Mouse (Mus musculus) CD4-positive, CD25-positive, alpha-beta regulatory T cell (primary cell): ENCODE results near the gene Hsdl1. TPM values are rescaled to one million over a fixed set of nuclear protein-coding genes. Genes with fewer than 3 reads are reported as not detected.

Source experiments
- polyA plus RNA-seq: library from polyadenylated mRNA; unstranded; fragments of 100-300 nt; shearing (Covaris generic); gene quantifications from one replicate; pipeline ENCODE4 v1.2.1, GENCODE M21; 2017

Gene Hsdl1
- 141 TPM for polyA plus RNA-seq

GRCm38 (mm10) chr8:119574437-119575365 is at the start of gene Hsdl1, which contains the start of gene Dnaaf1:
Hsdl1 (minus strand) TSS chr8:119575183.
Dnaaf1 (plus strand) TSS chr8:119575235.

GRCm38 (mm10) chr8:119612471-119612870 is 37.5 kb upstream of the Hsdl1 start, which contains the start of gene Adad2:
Adad2 (plus strand) TSS chr8:119612747.

GRCm38 (mm10) chr8:119604996-119605395 is 30.0 kb upstream of the Hsdl1 start, which contains the start of gene Taf1c:
Taf1c (minus strand) TSS chr8:119605222.

GRCm38 (mm10) chr8:119558603-119559401 is 16.2 kb downstream of the Hsdl1 start, which contains the start of gene Mbtps1:
Mbtps1 (minus strand) TSS chr8:119558735.

Other genes with a start within 250 kb of the Hsdl1 start
- 183 TPM for gene Hsbp1, start 230.7 kb downstream of the Hsdl1 start, polyA plus RNA-seq
- gene Mlycd, start 180.3 kb downstream of the Hsdl1 start, polyA plus RNA-seq = 32.5 TPM
- gene Osgin1, start 141.1 kb downstream of the Hsdl1 start, polyA plus RNA-seq = 35.2 TPM
- gene Necab2, start 128.5 kb downstream of the Hsdl1 start, polyA plus RNA-seq = not detected
- gene Slc38a8, start 73.5 kb downstream of the Hsdl1 start, polyA plus RNA-seq = not detected
- 85.7 TPM for gene Mbtps1, start 16.4 kb downstream of the Hsdl1 start, polyA plus RNA-seq
- not detected for gene Dnaaf1, start 52 bp upstream of the Hsdl1 start, polyA plus RNA-seq
- gene Taf1c, start 30.0 kb upstream of the Hsdl1 start, polyA plus RNA-seq = 31.5 TPM
- gene Adad2, start 37.6 kb upstream of the Hsdl1 start, polyA plus RNA-seq = not detected
- not detected for gene Kcng4, start 60.5 kb upstream of the Hsdl1 start, polyA plus RNA-seq
- gene Wfdc1, start 91.2 kb upstream of the Hsdl1 start, polyA plus RNA-seq = not detected
- not detected for gene Atp2c2, start 124.8 kb upstream of the Hsdl1 start, polyA plus RNA-seq
- gene Tldc1, start 203.2 kb upstream of the Hsdl1 start, polyA plus RNA-seq = 11.0 TPM